Mouse (Mus musculus) forebrain, embryonic 15.5 days (tissue): ENCODE measurements around the gene Plcb1. TPM values are rescaled to one million over a fixed set of nuclear protein-coding genes. Genes with fewer than 3 reads are reported as not detected.
A peak's percentile ranks its signal among the peaks of the same experiment; 100 is the strongest.

Experiments
- ATAC-seq: fragments of 200-750 bp; cut with Nextera tagmentation; replicated peaks from 2 replicates; pipeline ENCODE4 v1.8.0; 2017; ENCODE audit warnings: mild to moderate bottlenecking, moderate TSS enrichment, moderate library complexity
- H3K27ac ChIP-seq: fragments of 300-500 bp; sonication (generic); replicated peaks from 2 replicates; pipeline ENCODE4 v1.5.1; 2015; ENCODE audit warnings: mild to moderate bottlenecking, inconsistent platforms
- H3K27me3 ChIP-seq: fragments of 300-500 bp; sonication (generic); 2 replicates; pipeline ENCODE4 v1.6.1; 2015; ENCODE audit warnings: inconsistent platforms
- H3K36me3 ChIP-seq: fragments of 300-500 bp; sonication (generic); 2 replicates; pipeline ENCODE4 v1.6.1; 2015; ENCODE audit warnings: mild to moderate bottlenecking, inconsistent platforms
- H3K4me1 ChIP-seq: fragments of 300-500 bp; sonication (generic); 2 replicates; pipeline ENCODE4 v1.6.1; 2015; ENCODE audit warnings: inconsistent platforms
- H3K4me2 ChIP-seq: fragments of 300-500 bp; sonication (generic); replicated peaks from 2 replicates; pipeline ENCODE4 v1.6.1; 2015; ENCODE audit warnings: mild to moderate bottlenecking, inconsistent platforms
- H3K4me3 ChIP-seq: fragments of 300-500 bp; sonication (generic); 2 replicates; pipeline ENCODE4 v1.5.1; 2015; ENCODE audit warnings: mild to moderate bottlenecking, inconsistent platforms
- H3K9ac ChIP-seq: fragments of 300-500 bp; sonication (generic); replicated peaks from 2 replicates; pipeline ENCODE4 v1.6.1; 2015; ENCODE audit warnings: mild to moderate bottlenecking, inconsistent platforms
- H3K9me3 ChIP-seq: fragments of 300-500 bp; sonication (generic); 2 replicates; pipeline ENCODE4 v1.6.1; 2016; ENCODE audit warnings: inconsistent platforms
- WGBS: fragments of 180-500 bp; shearing (Covaris S2); methylation state at CpG from one replicate; pipeline ENCODE4 v1.1.7; 2015; ENCODE audit warnings: mixed read lengths; 5-methylcytosine and 5-hydroxymethylcytosine counted together
- polyA plus RNA-seq: library from polyadenylated mRNA; unstranded; fragments of >200 nt; fragmentation: Nextera tagmentation; extraction: Ambion mirVana; gene quantifications from 2 replicates; pipeline ENCODE4 v1.2.1, GENCODE M21; 2015

The Plcb1 gene
- polyA plus RNA-seq, 1 experiment from 2014 or later: 45.8 TPM

DNA sequence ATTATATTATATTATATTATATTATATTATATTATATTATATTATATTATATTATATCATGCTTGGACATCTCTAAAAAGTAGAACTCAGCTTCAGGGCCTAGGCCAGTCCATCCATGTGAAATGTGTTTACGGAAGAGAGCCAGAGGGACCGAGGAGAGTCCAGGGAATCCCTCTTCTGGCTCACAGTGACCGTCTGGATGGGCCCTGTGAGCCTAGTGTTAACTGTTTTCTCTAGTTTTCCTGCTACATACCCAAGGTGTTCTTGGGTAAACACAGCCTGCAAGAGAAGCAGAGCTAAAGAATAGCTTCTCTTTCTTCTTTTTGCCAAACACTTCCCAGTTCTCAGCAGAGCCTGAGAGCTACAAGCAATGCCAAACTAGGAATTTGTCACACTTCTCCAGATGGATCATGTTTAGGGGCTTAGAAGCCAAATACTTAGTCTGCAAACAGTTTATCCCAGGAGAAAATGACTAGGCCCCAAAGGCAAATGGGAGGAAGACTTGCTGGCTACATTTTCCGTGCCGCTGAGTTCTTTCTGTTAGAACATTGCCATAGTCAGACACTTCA, 649.2 kb downstream of the Plcb1 start:
- H3K36me3 ChIP-seq: no peaks in the 10 kb centered on the region
- H3K9me3 ChIP-seq: no peaks in the 10 kb centered on the region
- peaks cover 7% of the 10 kb centered on the region for H3K4me1 ChIP-seq
- H3K27me3 ChIP-seq: no peaks in the 10 kb centered on the region
- H3K27ac ChIP-seq: no peak overlapping the region
- H3K4me2 ChIP-seq: no peak overlapping the region
- no peak overlapping the region for H3K4me3 ChIP-seq
- WGBS: 78% methylated on average over 5 of the region's 5 CpGs
- ATAC-seq: no peak
- no peak overlapping the region for H3K9ac ChIP-seq

DNA sequence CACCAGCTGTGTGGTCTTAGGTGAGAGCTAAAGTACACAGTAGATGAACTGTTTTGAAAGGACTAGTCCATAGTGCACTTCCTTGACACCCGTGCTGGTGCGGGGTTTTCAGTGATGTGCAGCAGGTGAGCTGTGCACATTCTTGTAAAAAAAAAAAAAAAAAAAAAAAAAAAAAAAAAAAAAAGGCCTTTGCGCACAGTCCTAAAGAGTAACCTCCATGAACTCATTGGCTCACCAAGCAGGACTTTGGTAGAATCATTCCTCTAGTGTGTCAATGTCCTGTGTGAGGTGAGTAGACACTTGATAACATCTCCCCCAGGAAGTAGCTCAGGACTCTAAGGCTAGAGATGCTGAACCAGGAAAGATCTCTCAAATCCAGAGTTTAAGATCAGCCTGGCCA, 653.2 kb downstream of the Plcb1 start:
- WGBS: 79% methylated on average over 3 of the region's 3 CpGs
- Histone ChIP-seq H3K27me3 (no peaks in the 10 kb centered on the region), H3K27ac (no peak overlapping the region), H3K36me3 (no peaks in the 10 kb centered on the region), H3K9ac (no peak overlapping the region), H3K4me2 (no peak overlapping the region), H3K9me3 (no peaks in the 10 kb centered on the region), H3K4me1 (peaks cover 10% of the 10 kb centered on the region), H3K4me3 (no peak overlapping the region)
- ATAC-seq: peak; percentile 21; the same call in 1 of the 2 replicates

DNA sequence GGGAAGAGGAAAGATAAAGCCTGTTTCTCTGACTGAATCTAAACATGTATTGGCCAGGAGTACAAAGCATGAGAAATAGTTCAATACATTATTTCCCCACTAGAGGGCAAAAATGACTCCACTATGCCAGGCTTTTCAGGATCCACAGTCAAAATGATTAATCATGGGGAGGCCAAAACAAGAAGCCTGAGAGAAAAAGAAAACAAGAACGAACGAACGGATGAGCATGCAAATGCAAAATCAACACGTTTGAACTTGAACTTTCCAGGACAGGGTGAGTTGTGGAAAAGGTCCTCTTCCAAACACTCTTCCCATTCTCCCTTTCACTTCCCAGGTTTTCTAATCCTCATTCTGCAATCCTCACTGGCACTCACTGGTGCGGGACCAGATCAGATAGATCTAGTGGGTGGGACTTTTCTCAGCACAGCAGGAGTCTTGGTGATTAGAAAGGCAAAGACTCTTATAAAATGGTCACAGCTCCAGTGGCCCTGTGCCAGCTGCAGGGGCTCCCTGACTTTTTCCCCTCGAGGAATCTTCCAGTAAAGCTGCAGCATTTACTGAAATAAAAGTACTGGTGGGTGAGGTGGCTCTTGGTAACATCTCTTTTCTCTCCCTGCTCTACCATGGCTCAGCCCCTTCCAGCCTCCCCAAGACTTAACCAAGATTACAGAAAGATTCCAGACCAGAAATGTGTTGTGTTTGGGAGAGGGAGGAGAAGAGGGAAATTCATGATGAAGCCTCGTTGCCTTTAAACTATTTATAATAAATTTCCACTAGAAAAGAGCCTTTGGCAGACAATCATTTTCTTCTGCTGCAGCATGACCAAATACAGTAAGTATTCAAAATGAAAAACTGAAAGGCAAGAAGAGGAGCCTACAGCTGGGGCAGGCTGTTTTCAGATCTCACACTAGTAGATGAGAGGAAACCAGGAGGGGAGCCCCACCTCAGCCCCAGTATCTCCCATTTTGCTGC, 654.0 kb downstream of the Plcb1 start:
- Histone ChIP-seq H3K27ac (no peak overlapping the region), H3K9me3 (no peaks in the 10 kb centered on the region), H3K4me3 (peak overlapping the region; percentile 4; the same call in 1 of the 2 replicates), H3K4me1 (peaks cover 10% of the 10 kb centered on the region), H3K27me3 (no peaks in the 10 kb centered on the region), H3K36me3 (no peaks in the 10 kb centered on the region), H3K4me2 (peak overlapping the region; percentile 21), H3K9ac (no peak overlapping the region)
- peak; percentile 89 for ATAC-seq
- WGBS: 9% methylated on average over 7 of the region's 7 CpGs

DNA sequence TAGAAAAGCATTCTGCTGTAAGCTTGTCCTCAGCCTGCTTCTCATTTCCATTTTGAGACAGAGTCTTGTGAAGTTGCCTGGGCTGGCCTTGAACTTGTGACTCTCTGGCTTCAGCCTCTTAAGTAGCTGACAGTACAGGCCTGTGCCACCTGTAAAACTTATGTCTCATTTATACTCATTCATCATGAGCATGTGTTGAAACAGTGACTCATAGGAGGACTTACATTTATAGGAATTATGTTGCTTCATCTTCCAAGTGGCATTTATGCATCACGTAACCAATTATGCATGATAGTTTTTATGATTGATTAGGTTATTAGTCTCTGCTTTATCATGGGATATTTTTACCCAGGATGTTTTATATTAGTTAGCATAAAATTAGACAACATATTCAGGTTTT, 667.7 kb downstream of the Plcb1 start:
- Histone ChIP-seq H3K4me1 (no peaks in the 10 kb centered on the region), H3K9me3 (no peaks in the 10 kb centered on the region), H3K36me3 (no peaks in the 10 kb centered on the region), H3K27me3 (no peaks in the 10 kb centered on the region), H3K9ac (no peak overlapping the region), H3K4me3 (no peak overlapping the region), H3K27ac (no peak overlapping the region), H3K4me2 (no peak overlapping the region)
- WGBS: 98% methylated on average over 1 of the region's 1 CpGs
- no peak for ATAC-seq

DNA sequence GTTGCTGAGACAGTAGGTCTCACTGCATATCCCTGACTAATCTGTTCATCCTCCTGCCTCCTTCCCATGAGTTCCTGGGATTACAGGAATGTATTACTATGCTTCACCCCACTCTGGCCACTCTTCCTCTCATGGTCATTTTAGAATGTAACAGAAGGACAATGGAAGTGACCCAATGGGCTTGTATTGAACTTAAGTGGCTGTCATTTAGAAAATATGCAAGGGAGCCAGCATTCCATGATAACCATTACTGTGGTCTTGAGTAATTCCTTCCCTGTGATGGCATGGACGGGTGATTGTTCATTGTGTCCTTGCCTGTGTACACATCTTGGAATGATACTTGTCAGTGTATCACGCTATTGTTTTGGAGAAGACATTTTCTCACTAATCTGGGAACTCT, 668.1 kb downstream of the Plcb1 start:
- Histone ChIP-seq H3K36me3 (no peaks in the 10 kb centered on the region), H3K9me3 (no peaks in the 10 kb centered on the region), H3K27me3 (no peaks in the 10 kb centered on the region), H3K4me3 (no peak overlapping the region), H3K9ac (no peak overlapping the region), H3K4me1 (no peaks in the 10 kb centered on the region), H3K4me2 (no peak overlapping the region), H3K27ac (no peak overlapping the region)
- 90% methylated on average over 2 of the region's 2 CpGs for WGBS
- no peak for ATAC-seq

DNA sequence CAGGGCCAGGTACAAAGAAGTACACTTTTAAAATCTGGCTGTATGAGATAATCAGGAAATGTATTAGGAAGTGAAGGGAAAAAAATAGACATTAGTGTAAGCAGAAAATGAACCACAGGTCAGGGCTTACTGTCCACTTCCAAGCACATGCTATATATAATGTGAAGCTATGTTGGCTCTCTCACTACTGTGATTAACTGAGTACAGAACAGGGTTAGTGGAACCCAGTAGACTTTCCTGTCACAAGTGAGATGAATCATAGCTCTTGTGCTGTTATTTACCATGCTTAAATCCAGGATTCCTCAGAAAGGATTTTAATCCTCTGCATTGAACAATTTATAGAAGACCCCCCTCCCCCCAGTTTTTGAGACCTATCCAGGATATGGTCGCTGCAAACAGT, 668.6 kb downstream of the Plcb1 start:
- Histone ChIP-seq H3K4me1 (no peaks in the 10 kb centered on the region), H3K4me3 (no peak overlapping the region), H3K9ac (no peak overlapping the region), H3K36me3 (no peaks in the 10 kb centered on the region), H3K4me2 (no peak overlapping the region), H3K27me3 (no peaks in the 10 kb centered on the region), H3K9me3 (no peaks in the 10 kb centered on the region), H3K27ac (no peak overlapping the region)
- 60% methylated on average over 1 of the region's 1 CpGs for WGBS
- ATAC-seq: no peak

DNA sequence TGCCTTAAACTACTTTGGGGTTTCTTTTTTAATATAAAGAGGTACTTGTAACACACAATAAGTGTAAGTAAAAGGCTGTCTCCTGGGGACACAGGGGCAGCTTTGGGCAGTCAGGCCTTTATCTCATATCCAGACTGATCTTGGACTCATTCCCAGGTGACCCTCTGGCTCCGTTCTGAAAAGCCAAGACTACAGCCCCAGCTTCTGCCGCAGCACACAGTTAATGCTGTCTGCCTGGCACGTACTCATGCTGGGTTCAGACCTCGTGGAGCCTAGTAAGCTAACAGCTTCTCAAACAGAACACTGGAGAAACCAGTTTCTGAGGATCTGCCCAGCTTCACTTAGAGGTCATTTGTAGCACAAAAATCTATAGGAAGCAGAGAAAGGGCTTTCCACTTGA, 682.0 kb downstream of the Plcb1 start:
- no peak overlapping the region for H3K9ac ChIP-seq
- H3K4me2 ChIP-seq: no peak overlapping the region
- no peak for ATAC-seq
- H3K4me3 ChIP-seq: no peak overlapping the region
- no peaks in the 10 kb centered on the region for H3K9me3 ChIP-seq
- WGBS: 37% methylated on average over 4 of the region's 4 CpGs
- H3K4me1 ChIP-seq: 0 out of 2 replicates have a peak, but pooled peaks cover 4% of the 10 kb centered on the region
- no peak overlapping the region for H3K27ac ChIP-seq
- H3K36me3 ChIP-seq: no peaks in the 10 kb centered on the region
- H3K27me3 ChIP-seq: no peaks in the 10 kb centered on the region

DNA sequence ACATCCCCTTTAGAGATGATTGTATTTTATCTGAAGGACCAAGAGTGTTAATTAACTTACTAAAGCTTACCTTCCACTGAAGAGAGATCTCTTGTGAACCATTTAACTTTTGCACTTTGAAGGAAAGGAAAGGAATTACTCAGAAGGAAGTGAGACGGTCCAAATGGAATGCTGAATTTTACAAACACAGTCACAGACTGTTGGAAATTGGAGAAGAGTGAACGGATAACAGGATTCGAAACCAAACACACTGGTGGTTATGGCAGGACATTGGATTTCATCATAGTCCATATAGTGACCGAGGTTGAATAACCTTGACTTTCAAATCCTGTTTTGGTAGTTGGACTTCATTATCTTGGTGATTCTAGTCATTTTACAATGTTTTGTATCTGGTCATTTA, 688.2 kb downstream of the Plcb1 start:
- H3K9ac ChIP-seq: no peak overlapping the region
- H3K27ac ChIP-seq: no peak overlapping the region
- no peak overlapping the region for H3K4me2 ChIP-seq
- H3K36me3 ChIP-seq: no peaks in the 10 kb centered on the region
- WGBS: 81% methylated on average over 4 of the region's 4 CpGs
- ATAC-seq: no peak
- H3K9me3 ChIP-seq: no peaks in the 10 kb centered on the region
- H3K4me1 ChIP-seq: no peaks in the 10 kb centered on the region
- H3K27me3 ChIP-seq: no peaks in the 10 kb centered on the region
- H3K4me3 ChIP-seq: no peak overlapping the region

DNA sequence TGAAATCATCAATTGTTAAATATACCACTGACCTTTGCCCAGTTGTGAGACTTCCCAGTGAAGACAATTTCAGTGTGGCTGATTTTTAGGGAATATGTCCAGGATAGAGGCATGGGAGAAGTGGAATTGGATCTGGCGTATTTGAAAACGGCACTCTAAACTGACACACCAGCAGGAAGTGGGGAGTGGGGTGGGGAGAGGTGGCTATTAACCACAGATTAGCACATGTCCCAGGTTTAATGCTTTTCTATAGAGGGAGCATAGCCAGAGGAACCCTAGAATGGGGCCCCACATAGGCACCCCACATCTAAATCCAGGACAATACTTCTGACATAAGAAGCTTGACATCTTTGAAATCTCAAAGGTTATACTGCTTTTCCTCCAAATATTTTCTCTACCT, 699.4 kb downstream of the Plcb1 start:
- no peak overlapping the region for H3K27ac ChIP-seq
- H3K4me1 ChIP-seq: no peaks in the 10 kb centered on the region
- H3K9me3 ChIP-seq: no peaks in the 10 kb centered on the region
- H3K4me3 ChIP-seq: no peak overlapping the region
- ATAC-seq: no peak
- H3K9ac ChIP-seq: no peak overlapping the region
- H3K4me2 ChIP-seq: no peak overlapping the region
- H3K36me3 ChIP-seq: no peaks in the 10 kb centered on the region
- no peaks in the 10 kb centered on the region for H3K27me3 ChIP-seq
- 54% methylated on average over 2 of the region's 2 CpGs for WGBS

DNA sequence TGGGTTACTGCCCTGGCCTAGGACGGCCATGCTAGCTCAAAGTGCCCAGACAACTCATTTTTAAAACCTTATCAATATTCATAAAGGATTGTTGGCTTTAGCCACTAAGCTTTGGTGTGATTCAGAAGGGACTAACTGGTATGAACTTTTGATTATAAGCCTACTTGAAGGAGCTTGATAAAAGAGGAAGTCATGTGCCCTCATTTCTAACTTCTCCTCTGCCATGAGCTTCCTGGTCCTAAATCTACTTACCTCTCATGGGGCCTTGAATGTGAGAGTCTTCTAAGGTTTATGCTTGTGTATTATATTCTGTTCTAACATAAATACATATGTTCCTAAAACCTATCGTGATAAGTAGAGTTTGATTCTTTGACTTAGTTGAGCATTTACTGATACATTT, 702.4 kb downstream of the Plcb1 start:
- no peak overlapping the region for H3K27ac ChIP-seq
- no peak overlapping the region for H3K9ac ChIP-seq
- WGBS: 80% methylated on average over 2 of the region's 2 CpGs
- no peak overlapping the region for H3K4me3 ChIP-seq
- H3K36me3 ChIP-seq: no peaks in the 10 kb centered on the region
- no peaks in the 10 kb centered on the region for H3K9me3 ChIP-seq
- H3K27me3 ChIP-seq: no peaks in the 10 kb centered on the region
- H3K4me2 ChIP-seq: no peak overlapping the region
- no peaks in the 10 kb centered on the region for H3K4me1 ChIP-seq
- ATAC-seq: no peak

DNA sequence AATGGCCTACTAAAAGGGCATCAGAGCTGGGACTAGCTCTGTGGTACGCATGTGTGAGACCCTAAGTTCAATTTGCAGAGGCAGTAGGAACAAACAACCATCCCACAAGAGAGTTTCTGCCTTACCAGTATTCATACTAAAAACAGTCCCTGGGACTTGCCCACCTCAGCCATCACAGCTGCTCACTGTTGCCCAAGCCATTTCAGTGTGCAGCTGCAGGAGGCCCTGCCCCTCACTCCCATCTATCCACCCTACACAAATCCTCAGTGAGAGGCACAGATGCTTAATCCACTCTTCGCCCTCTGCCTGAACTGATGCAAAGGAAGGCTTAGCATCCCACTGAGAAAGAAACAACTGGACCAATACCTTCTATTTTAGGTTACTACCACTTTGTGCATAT, 703.3 kb downstream of the Plcb1 start:
- no peak overlapping the region for H3K9ac ChIP-seq
- no peaks in the 10 kb centered on the region for H3K9me3 ChIP-seq
- H3K27ac ChIP-seq: no peak overlapping the region
- H3K4me2 ChIP-seq: no peak overlapping the region
- ATAC-seq: no peak
- no peaks in the 10 kb centered on the region for H3K36me3 ChIP-seq
- H3K27me3 ChIP-seq: no peaks in the 10 kb centered on the region
- no peak overlapping the region for H3K4me3 ChIP-seq
- no peaks in the 10 kb centered on the region for H3K4me1 ChIP-seq
- 60% methylated on average over 2 of the region's 2 CpGs for WGBS

DNA sequence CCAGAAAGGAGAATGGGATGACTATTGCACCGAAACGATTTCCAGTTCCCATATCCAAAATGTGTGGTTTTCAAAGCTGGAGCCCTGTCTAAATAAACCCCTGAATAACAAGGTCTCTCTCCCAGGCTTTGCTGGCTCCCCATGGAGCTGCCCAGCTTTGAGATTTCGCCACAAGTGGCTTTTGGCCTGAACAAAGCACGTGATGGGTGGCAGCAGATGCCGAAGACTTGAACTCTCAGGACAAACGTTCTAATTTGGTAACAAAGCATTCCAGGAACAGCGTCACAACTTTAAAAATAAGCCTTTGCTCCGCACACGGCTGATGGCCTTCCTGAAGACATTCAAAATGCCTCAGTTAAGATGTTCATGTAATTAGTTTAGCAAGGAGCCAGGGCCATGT, 706.9 kb downstream of the Plcb1 start:
- no peak overlapping the region for H3K4me2 ChIP-seq
- H3K27ac ChIP-seq: no peak overlapping the region
- H3K4me1 ChIP-seq: peaks cover 7% of the 10 kb centered on the region; the same call in 1 of the 2 replicates
- no peak overlapping the region for H3K4me3 ChIP-seq
- no peak for ATAC-seq
- H3K9me3 ChIP-seq: no peaks in the 10 kb centered on the region
- no peaks in the 10 kb centered on the region for H3K36me3 ChIP-seq
- 59% methylated on average over 9 of the region's 9 CpGs for WGBS
- H3K27me3 ChIP-seq: no peaks in the 10 kb centered on the region
- no peak overlapping the region for H3K9ac ChIP-seq
